Mouse (Mus musculus): Measurements from ENCODE around the gene Tmem120b. TPM values are rescaled to one million over a fixed set of nuclear protein-coding genes. Genes with fewer than 3 reads are reported as not detected.

Gene Tmem120b
- 16.7 and 19.1 TPM in 2 replicates for polyA plus RNA-seq (2015; fragmentation: Nextera tagmentation; extraction: Ambion mirVana)

DNA sequence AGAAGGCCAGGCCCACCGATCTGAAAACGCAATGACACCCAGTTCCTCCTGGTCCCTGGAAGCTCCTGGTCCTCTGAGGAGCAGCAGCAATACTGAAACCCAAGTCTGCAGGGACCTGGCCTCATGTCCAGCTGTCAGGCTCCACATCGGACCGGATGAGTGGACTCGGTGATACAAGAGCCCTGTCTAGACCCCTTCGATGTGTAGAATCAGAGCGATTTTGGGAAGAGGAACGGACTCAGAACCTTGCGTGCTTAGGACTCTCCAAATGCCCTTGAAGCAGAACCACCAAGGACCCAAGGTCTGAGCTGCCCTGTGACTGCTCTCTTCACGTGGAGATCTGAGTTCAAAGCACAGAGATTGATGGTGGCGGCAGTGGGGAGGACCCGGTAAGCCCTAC lies at the start of gene Tmem120b:
TSS of gene Tmem120b (plus strand) at position 301 of the 400 bp plus-strand sequence.
- H3K27ac ChIP-seq: no peak within 1 kb of the TSS
- no peak for ATAC-seq (ENCODE audit: low FRiP score, low read depth)
- WGBS: 86% methylated on average over 12 of the region's 12 CpGs

DNA sequence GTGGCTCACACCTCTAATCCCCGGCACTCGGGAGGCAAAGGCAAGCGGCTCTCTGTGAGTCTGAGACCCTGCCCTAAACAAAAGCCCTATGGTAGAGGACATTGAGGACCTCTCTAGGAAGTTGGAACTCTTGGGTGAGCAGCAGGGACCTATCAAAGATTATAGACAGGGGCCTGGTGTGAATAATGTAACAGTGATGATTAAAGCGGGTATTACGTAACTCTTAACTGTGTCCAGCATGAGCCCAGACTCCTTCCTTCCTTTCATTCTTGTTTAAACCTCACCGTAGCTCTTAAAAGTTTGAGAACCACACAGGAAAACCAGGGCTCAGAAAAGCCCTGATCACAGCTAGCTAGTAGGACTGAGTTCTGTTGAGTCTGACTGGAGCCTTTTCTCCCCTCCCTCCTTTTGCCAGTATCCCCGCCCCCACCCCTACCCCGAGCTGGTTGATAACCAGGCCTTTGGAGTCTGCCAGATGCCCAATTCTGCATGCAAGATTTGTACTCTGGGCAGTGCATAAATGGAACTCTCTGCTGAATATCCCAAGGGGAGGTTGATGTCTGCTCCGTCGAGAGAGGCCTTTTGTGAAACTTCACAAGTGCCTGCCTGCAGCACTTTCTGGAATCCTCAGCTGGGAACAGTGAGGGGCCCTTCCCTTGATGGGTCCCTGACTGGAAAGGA lies 48.7 kb upstream of the Tmem120b start:
- Histone ChIP-seq H3K27me3 (no peaks in the 10 kb centered on the region), H3K36me3 (peaks cover 6% of the 10 kb centered on the region; the same call in 1 of the 2 replicates), H3K4me3 (no peak overlapping the region), H3K4me2 (replicated peaks) (peak overlapping the region; percentile 33; the same call in 1 of the 2 replicates), H3K9ac (peak overlapping the region; percentile 36), H3K27ac (peak overlapping the region; percentile 72), H3K9me3 (no peaks in the 10 kb centered on the region), H3K4me1 (peaks cover 47% of the 10 kb centered on the region)
- no peak for ATAC-seq (ENCODE audit: low FRiP score, low read depth)
- WGBS: 38% methylated on average over 10 of the region's 10 CpGs

More for the DNA sequence above, at the start of gene Tmem120b:
- Histone ChIP-seq H3K27me3 (no peaks in the 10 kb centered on the region), H3K4me1 (peaks cover 7% of the 10 kb centered on the region), H3K9ac (no peak within 1 kb of the TSS), H3K4me3 (no peak within 1 kb of the TSS), H3K9me3 (no peaks in the 10 kb centered on the region), H3K4me2 (replicated peaks) (no peak within 1 kb of the TSS), H3K36me3 (no peaks in the 10 kb centered on the region)

DNA sequence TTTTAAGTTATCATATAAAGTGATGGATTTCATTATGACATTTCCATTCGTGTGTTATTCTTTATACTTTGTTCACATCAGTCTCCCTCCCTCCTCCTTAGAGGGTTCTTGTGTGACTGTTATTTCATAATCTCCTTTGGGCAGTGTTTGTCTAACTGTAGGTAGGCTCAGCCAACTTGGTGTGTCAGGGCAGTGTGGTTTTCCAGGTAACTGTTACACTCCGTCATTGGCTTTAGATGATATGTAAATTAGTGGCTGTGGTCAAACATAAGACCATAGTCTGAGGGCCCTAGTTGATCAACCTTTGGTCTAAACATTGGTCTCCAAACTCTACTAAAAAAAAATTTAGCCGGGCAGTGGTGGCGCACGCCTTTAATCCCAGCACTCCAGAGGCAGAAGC lies 47.8 kb upstream of the Tmem120b start:
- ATAC-seq (ENCODE audit: low FRiP score, low read depth): no peak
- H3K9ac ChIP-seq: no peak overlapping the region
- no peak overlapping the region for H3K4me2 ChIP-seq (replicated peaks)
- WGBS: 92% methylated on average over 5 of the region's 5 CpGs
- no peak overlapping the region for H3K4me3 ChIP-seq
- H3K36me3 ChIP-seq: peaks cover 6% of the 10 kb centered on the region; the same call in 1 of the 2 replicates
- peaks cover 51% of the 10 kb centered on the region for H3K4me1 ChIP-seq
- no peaks in the 10 kb centered on the region for H3K9me3 ChIP-seq
- H3K27ac ChIP-seq: no peak overlapping the region
- H3K27me3 ChIP-seq: no peaks in the 10 kb centered on the region

DNA sequence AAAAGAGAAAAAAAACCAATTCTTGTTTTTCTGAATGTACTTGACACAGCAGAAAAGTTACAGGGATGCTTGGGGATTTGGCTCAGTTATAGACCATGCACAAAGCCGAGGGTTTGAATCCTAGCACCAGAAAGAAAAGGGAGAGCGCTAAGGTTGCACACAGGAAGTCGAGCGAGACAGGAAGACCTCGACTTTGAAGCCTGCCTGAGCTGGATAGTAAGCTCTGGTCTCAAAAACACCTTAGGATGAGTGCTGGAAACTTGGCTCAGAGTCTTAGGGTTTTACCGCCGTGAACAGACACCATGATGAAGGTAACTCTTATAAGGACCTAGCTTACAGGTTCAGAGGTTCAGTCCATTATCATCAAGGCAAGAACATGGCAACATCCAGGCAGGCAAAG lies 46.8 kb upstream of the Tmem120b start:
- no peak overlapping the region for H3K4me3 ChIP-seq
- no peaks in the 10 kb centered on the region for H3K27me3 ChIP-seq
- H3K4me2 ChIP-seq (replicated peaks): no peak overlapping the region
- peaks cover 50% of the 10 kb centered on the region for H3K4me1 ChIP-seq
- no peaks in the 10 kb centered on the region for H3K9me3 ChIP-seq
- WGBS: 87% methylated on average over 7 of the region's 7 CpGs
- H3K27ac ChIP-seq: no peak overlapping the region
- H3K9ac ChIP-seq: no peak overlapping the region
- peaks cover 6% of the 10 kb centered on the region; the same call in 1 of the 2 replicates for H3K36me3 ChIP-seq
- no peak for ATAC-seq (ENCODE audit: low FRiP score, low read depth)

DNA sequence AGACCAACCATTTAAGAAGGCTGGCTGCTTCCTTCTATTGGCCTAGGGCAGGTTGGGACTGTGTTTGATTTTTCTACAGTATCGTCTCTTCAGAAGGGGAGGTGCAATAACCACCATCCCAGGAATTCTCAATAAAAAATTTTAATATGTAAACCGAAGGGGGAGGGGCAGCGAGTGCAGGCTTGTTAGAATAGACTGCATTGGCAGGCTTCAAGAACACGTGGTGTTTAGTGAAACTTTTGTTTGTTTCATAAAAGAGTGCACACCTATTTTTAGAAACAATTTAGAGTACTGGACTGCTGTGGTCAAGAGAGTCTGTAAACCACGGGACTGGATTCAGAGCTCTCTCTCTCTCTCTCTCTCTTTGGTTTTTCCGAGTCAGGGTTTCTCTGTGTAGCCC lies 45.2 kb upstream of the Tmem120b start:
- Histone ChIP-seq H3K9ac (no peak overlapping the region), H3K27me3 (no peaks in the 10 kb centered on the region), H3K27ac (peak overlapping the region; percentile 22; the same call in 1 of the 2 replicates), H3K36me3 (peaks cover 1% of the 10 kb centered on the region; the same call in 1 of the 2 replicates), H3K4me2 (replicated peaks) (no peak overlapping the region), H3K4me1 (peaks cover 50% of the 10 kb centered on the region), H3K4me3 (no peak overlapping the region), H3K9me3 (no peaks in the 10 kb centered on the region)
- no peak for ATAC-seq (ENCODE audit: low FRiP score, low read depth)
- WGBS: 67% methylated on average over 6 of the region's 6 CpGs

DNA sequence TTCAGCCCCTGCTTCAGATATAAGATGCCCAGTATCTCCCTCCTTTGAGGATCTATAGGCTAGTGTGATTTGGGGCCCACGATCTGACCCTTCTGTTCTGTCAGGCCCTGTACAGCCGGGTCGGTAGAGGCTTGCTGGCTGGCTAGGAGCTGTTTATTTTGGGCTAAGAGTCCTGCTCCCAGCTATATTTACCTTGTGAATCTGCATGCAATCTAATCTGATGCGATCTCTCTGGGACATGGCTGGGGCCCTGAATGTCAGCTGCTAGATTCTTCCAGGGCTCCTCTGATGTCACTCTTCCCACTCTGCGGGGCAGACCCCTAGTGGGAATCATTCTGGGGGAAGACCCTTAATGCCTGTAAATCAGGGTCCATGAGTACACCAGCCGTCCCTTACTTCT lies 43.9 kb upstream of the Tmem120b start:
- peaks cover 37% of the 10 kb centered on the region for H3K4me1 ChIP-seq
- H3K27me3 ChIP-seq: no peaks in the 10 kb centered on the region
- no peak for ATAC-seq (ENCODE audit: low FRiP score, low read depth)
- no peak overlapping the region for H3K27ac ChIP-seq
- H3K4me3 ChIP-seq: no peak overlapping the region
- peaks cover 4% of the 10 kb centered on the region for H3K36me3 ChIP-seq
- H3K4me2 ChIP-seq (replicated peaks): no peak overlapping the region
- H3K9ac ChIP-seq: no peak overlapping the region
- H3K9me3 ChIP-seq: no peaks in the 10 kb centered on the region
- 91% methylated on average over 6 of the region's 6 CpGs for WGBS

DNA sequence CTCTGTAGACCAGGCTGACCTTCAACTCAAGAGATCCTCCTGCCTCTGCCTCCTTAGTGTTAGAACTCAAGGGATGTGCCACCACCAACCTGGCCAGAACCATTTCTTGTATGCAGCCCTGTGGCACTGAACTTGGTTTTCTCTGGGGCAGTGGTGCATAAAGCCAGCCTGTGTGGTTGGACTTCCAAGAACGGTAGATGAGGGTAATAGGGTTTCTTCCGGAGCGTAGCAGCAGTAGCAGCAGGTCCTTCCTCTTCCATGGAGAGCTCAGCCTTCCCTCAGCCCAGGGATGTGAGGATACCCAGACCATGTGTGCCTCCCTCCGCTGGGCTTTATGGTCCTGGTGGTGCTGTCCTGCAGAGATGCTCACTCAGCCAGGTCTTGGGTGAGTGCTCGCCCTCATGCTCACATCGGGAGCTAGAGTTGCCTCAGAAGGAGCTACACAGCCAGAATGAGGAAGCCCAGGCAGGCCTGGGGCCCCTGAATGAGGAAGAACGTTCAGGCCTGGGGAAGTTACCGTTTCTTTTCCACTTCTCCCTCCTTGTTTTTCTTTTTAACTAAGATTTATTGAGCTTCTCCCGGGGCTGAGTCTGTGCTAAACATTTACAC lies 43.1 kb upstream of the Tmem120b start:
- WGBS: 59% methylated on average over 9 of the region's 9 CpGs
- ATAC-seq (ENCODE audit: low FRiP score, low read depth): no peak
- no peak overlapping the region for H3K4me2 ChIP-seq (replicated peaks)
- H3K36me3 ChIP-seq: peaks cover 12% of the 10 kb centered on the region
- H3K27ac ChIP-seq: no peak overlapping the region
- no peak overlapping the region for H3K4me3 ChIP-seq
- H3K4me1 ChIP-seq: peaks cover 30% of the 10 kb centered on the region
- H3K9ac ChIP-seq: no peak overlapping the region
- no peaks in the 10 kb centered on the region for H3K27me3 ChIP-seq
- no peaks in the 10 kb centered on the region for H3K9me3 ChIP-seq

DNA sequence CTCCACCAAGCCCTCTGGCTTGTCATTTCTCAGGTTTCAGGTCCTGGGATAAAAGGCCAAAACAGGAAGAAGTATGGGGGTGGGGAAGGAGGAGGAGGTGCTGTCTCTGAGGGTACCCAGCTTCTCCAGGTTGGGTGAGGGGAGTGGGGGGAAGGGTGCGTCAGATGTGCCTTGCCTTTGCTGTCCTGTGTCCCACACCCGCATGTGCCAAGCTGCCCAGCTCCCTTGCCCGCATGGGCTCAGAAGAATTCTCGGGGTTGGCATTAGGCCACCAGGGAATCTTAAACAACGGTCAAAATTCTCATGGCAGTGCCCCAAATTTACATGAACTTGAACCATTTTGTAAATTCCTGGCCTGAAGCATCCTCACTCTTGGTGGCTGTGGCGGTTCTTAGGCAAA lies 41.8 kb upstream of the Tmem120b start:
- Histone ChIP-seq H3K4me2 (replicated peaks) (no peak overlapping the region), H3K36me3 (peaks cover 23% of the 10 kb centered on the region), H3K9me3 (no peaks in the 10 kb centered on the region), H3K9ac (no peak overlapping the region), H3K4me3 (no peak overlapping the region), H3K27me3 (no peaks in the 10 kb centered on the region), H3K4me1 (peaks cover 29% of the 10 kb centered on the region), H3K27ac (no peak overlapping the region)
- no peak for ATAC-seq (ENCODE audit: low FRiP score, low read depth)
- WGBS: 54% methylated on average over 6 of the region's 6 CpGs

DNA sequence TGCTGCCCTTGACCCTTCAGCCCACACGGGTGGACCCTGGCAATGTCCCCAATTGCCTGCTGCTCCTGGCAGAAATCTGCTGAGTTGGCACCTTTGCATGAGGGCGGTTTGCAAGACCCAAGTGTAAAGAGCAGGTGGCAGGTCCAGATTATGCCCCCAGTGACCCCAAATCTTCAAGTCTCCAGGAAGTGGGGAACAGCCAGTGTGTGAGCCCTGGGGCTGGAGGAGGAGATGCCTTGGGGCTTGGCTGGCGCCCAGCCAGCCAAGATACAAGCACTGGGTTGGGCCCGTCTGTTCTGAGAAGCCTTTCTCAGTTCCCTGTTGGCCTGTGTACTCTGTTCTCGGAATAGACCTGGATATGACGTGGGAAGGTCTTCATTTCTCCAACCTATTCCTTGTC lies 40.8 kb upstream of the Tmem120b start:
- ATAC-seq (ENCODE audit: low FRiP score, low read depth): no peak
- H3K9ac ChIP-seq: no peak overlapping the region
- 66% methylated on average over 6 of the region's 6 CpGs for WGBS
- no peaks in the 10 kb centered on the region for H3K9me3 ChIP-seq
- no peak overlapping the region for H3K4me2 ChIP-seq (replicated peaks)
- peaks cover 33% of the 10 kb centered on the region for H3K36me3 ChIP-seq
- no peak overlapping the region for H3K27ac ChIP-seq
- no peak overlapping the region for H3K4me3 ChIP-seq
- no peaks in the 10 kb centered on the region for H3K27me3 ChIP-seq
- H3K4me1 ChIP-seq: peaks cover 29% of the 10 kb centered on the region

DNA sequence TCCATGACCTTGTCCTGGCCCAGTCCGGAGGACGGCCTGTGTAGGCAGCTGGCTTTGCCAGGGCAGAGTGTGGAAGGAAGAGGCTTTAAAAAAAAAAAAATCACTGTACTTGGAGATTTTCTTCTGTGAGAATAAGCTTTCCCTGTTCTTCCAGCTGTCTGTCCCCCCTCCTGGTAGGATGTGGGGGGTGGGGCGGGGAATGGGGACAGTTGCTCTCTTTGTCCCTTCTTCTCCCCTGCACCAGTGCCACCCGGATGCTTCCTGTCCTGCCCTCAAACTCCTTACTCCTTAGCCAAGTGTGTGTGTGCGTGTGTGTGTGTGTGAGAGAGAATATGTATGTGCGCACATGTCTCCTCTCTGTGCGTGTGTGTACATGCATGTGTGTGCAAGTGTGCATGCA lies 38.5 kb upstream of the Tmem120b start:
- 86% methylated on average over 7 of the region's 7 CpGs for WGBS
- Histone ChIP-seq H3K4me2 (replicated peaks) (no peak overlapping the region), H3K4me3 (no peak overlapping the region), H3K4me1 (peaks cover 25% of the 10 kb centered on the region), H3K36me3 (peaks cover 35% of the 10 kb centered on the region), H3K27me3 (no peaks in the 10 kb centered on the region), H3K9me3 (no peaks in the 10 kb centered on the region), H3K9ac (no peak overlapping the region), H3K27ac (peak overlapping the region; percentile 33; the same call in 1 of the 2 replicates)
- ATAC-seq (ENCODE audit: low FRiP score, low read depth): no peak

DNA sequence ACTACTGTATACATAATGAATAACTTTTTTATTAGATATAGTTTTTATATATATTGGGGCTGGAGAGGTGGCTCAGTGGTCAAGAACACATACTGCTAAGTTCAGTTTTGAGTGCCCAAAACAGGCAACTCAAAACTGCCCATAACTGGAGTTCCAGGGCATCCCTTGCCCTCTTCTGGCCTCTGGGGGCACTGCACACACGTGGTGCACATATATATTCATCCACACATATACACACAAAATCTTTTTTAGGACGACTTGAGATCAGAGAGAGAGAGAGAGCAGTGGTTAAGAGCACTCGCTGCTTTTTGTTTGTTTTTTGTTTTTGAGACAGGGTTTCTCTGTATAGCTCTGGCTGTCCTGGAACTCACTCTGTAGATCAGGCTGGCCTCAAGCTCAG lies 36.9 kb upstream of the Tmem120b start:
- H3K4me2 ChIP-seq (replicated peaks): no peak overlapping the region
- no peak overlapping the region for H3K4me3 ChIP-seq
- peaks cover 35% of the 10 kb centered on the region for H3K36me3 ChIP-seq
- H3K27me3 ChIP-seq: no peaks in the 10 kb centered on the region
- H3K9me3 ChIP-seq: no peaks in the 10 kb centered on the region
- H3K27ac ChIP-seq: no peak overlapping the region
- H3K4me1 ChIP-seq: peaks cover 16% of the 10 kb centered on the region
- 93% methylated on average over 3 of the region's 3 CpGs for WGBS
- no peak for ATAC-seq (ENCODE audit: low FRiP score, low read depth)
- H3K9ac ChIP-seq: no peak overlapping the region

DNA sequence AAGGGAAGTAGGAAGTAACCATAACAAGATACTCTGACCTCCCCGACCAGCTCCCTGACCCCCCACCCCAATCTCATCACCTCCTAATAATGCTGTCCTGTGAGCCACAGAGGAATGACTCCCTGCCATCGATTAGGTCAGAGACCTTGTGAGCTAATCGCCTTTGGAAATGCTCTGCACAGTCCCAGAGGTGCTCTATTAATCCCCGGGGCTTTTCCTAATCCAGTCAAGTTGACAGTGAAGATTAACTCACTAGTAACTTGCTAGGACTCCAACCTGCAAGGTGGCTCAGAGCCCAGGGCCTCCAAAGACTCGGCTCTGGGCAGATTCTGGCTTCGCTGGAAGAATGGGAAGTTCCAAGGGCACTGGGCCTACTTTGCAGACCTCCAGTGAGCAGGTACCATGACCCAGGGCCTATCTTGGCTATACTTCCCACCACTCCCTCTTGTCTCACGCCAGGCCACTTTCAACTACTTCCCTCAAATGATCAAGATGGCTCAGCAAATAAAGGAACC lies 34.5 kb upstream of the Tmem120b start:
- Histone ChIP-seq H3K36me3 (peaks cover 35% of the 10 kb centered on the region), H3K9me3 (no peaks in the 10 kb centered on the region), H3K27me3 (no peaks in the 10 kb centered on the region), H3K27ac (no peak overlapping the region), H3K9ac (no peak overlapping the region), H3K4me2 (replicated peaks) (no peak overlapping the region), H3K4me3 (no peak overlapping the region), H3K4me1 (peaks cover 4% of the 10 kb centered on the region)
- WGBS: 74% methylated on average over 7 of the region's 7 CpGs
- ATAC-seq (ENCODE audit: low FRiP score, low read depth): no peak

Measured in limb, embryonic 13.5 days (tissue).